Mouse (Mus musculus): ENCODE measurements around the gene Scand1. TPM values are rescaled to one million over a fixed set of nuclear protein-coding genes. Genes with fewer than 3 reads are reported as not detected.

The Scand1 gene
- 63.5 and 68.9 TPM in 2 replicates for polyA plus RNA-seq (2014; fragmentation: Nextera tagmentation; extraction: Ambion mirVana)

GRCm38 (mm10) chr2:156312297-156312897 lies at the start of gene Scand1, which contains the start of gene Cnbd2:
Gene Scand1 (minus strand): TSS chr2:156312704.
Gene Cnbd2 (plus strand): TSS chr2:156312299.
- ATAC-seq (ENCODE audit: insufficient number of reproducible peaks, insufficient read depth, low FRiP score, low read depth), result peak; percentile 82
- Histone ChIP-seq H3K4me2 (ENCODE audit: low read length) (peak within 1 kb of the TSS; percentile 83), H3K27me3 (ENCODE audit: control insufficient read depth, insufficient read depth, low read length) (no peaks in the 10 kb centered on the region), H3K4me3 (ENCODE audit: control insufficient read depth in 1 of 2, insufficient read depth in 1 of 2, low read depth in 1 of 2, low read length in 2 of 2) (peak within 1 kb of the TSS; percentile 93 to 99), H3K4me1 (ENCODE audit: control insufficient read depth in 2 of 2, insufficient read depth in 2 of 2, low read length in 2 of 2) (peaks cover 0 to 4% of the 10 kb centered on the region in 2 experiments; a peak in 1 of 4 replicates), H3K27ac (replicated peaks in 1 of 2; ENCODE audit: control insufficient read depth in 1 of 2, insufficient read depth in 1 of 2, low read depth in 2 of 2, low read length in 2 of 2) (peak within 1 kb of the TSS; percentile 95 to 98), H3K9ac (ENCODE audit: low read length) (peak within 1 kb of the TSS; percentile 97), H3K36me3 (ENCODE audit: control insufficient read depth, insufficient read depth, low read length) (peaks cover 11% of the 10 kb centered on the region; the same call in 1 of the 2 replicates), H3K9me3 (ENCODE audit: control insufficient read depth, low read length) (no peaks in the 10 kb centered on the region)
- under 1% methylated on average over 49 of the region's 49 CpGs for WGBS

GRCm38 (mm10) chr2:156356031-156356430 lies 43.5 kb upstream of the Scand1 start:
- Histone ChIP-seq H3K36me3 (ENCODE audit: control insufficient read depth, insufficient read depth, low read length) (no peaks in the 10 kb centered on the region), H3K27ac (replicated peaks in 1 of 2; ENCODE audit: control insufficient read depth in 1 of 2, insufficient read depth in 1 of 2, low read depth in 2 of 2, low read length in 2 of 2) (no peak overlapping the region), H3K27me3 (ENCODE audit: control insufficient read depth, insufficient read depth, low read length) (no peaks in the 10 kb centered on the region), H3K9ac (ENCODE audit: low read length) (no peak overlapping the region), H3K4me2 (ENCODE audit: low read length) (no peak overlapping the region), H3K9me3 (ENCODE audit: control insufficient read depth, low read length) (no peaks in the 10 kb centered on the region), H3K4me3 (ENCODE audit: control insufficient read depth in 1 of 2, insufficient read depth in 1 of 2, low read depth in 1 of 2, low read length in 2 of 2) (no peak overlapping the region), H3K4me1 (ENCODE audit: control insufficient read depth in 2 of 2, insufficient read depth in 2 of 2, low read length in 2 of 2) (peaks cover 0 to 2% of the 10 kb centered on the region in 2 experiments; a peak in 1 of 4 replicates)
- 79% methylated on average over 7 of the region's 7 CpGs for WGBS
- ATAC-seq (ENCODE audit: insufficient number of reproducible peaks, insufficient read depth, low FRiP score, low read depth), result no peak

GRCm38 (mm10) chr2:156353265-156353692 lies 40.8 kb upstream of the Scand1 start:
- peaks cover 0 to 2% of the 10 kb centered on the region in 2 experiments; a peak in 1 of 4 replicates for H3K4me1 ChIP-seq (ENCODE audit: control insufficient read depth in 2 of 2, insufficient read depth in 2 of 2, low read length in 2 of 2)
- no peak overlapping the region for H3K4me2 ChIP-seq (ENCODE audit: low read length)
- no peaks in the 10 kb centered on the region for H3K9me3 ChIP-seq (ENCODE audit: control insufficient read depth, low read length)
- no peak overlapping the region for H3K9ac ChIP-seq (ENCODE audit: low read length)
- no peaks in the 10 kb centered on the region for H3K27me3 ChIP-seq (ENCODE audit: control insufficient read depth, insufficient read depth, low read length)
- WGBS, result 38% methylated on average over 7 of the region's 7 CpGs
- H3K4me3 ChIP-seq (ENCODE audit: control insufficient read depth in 1 of 2, insufficient read depth in 1 of 2, low read depth in 1 of 2, low read length in 2 of 2), result no peak overlapping the region
- no peaks in the 10 kb centered on the region for H3K36me3 ChIP-seq (ENCODE audit: control insufficient read depth, insufficient read depth, low read length)
- no peak for ATAC-seq (ENCODE audit: insufficient number of reproducible peaks, insufficient read depth, low FRiP score, low read depth)
- no peak overlapping the region for H3K27ac ChIP-seq (replicated peaks in 1 of 2; ENCODE audit: control insufficient read depth in 1 of 2, insufficient read depth in 1 of 2, low read depth in 2 of 2, low read length in 2 of 2)

GRCm38 (mm10) chr2:156352413-156353165 lies 40.1 kb upstream of the Scand1 start:
- no peak overlapping the region for H3K4me2 ChIP-seq (ENCODE audit: low read length)
- no peaks in the 10 kb centered on the region for H3K36me3 ChIP-seq (ENCODE audit: control insufficient read depth, insufficient read depth, low read length)
- no peak for ATAC-seq (ENCODE audit: insufficient number of reproducible peaks, insufficient read depth, low FRiP score, low read depth)
- no peak overlapping the region for H3K9ac ChIP-seq (ENCODE audit: low read length)
- H3K4me3 ChIP-seq (ENCODE audit: control insufficient read depth in 1 of 2, insufficient read depth in 1 of 2, low read depth in 1 of 2, low read length in 2 of 2), result no peak overlapping the region
- 70% methylated on average over 8 of the region's 8 CpGs for WGBS
- H3K27me3 ChIP-seq (ENCODE audit: control insufficient read depth, insufficient read depth, low read length), result no peaks in the 10 kb centered on the region
- H3K4me1 ChIP-seq (ENCODE audit: control insufficient read depth in 2 of 2, insufficient read depth in 2 of 2, low read length in 2 of 2), result peaks cover 0 to 2% of the 10 kb centered on the region in 2 experiments; a peak in 1 of 4 replicates
- no peak overlapping the region for H3K27ac ChIP-seq (replicated peaks in 1 of 2; ENCODE audit: control insufficient read depth in 1 of 2, insufficient read depth in 1 of 2, low read depth in 2 of 2, low read length in 2 of 2)
- no peaks in the 10 kb centered on the region for H3K9me3 ChIP-seq (ENCODE audit: control insufficient read depth, low read length)

GRCm38 (mm10) chr2:156351243-156351642 lies 38.7 kb upstream of the Scand1 start:
- Histone ChIP-seq H3K27me3 (ENCODE audit: control insufficient read depth, insufficient read depth, low read length) (no peaks in the 10 kb centered on the region), H3K4me1 (ENCODE audit: control insufficient read depth in 2 of 2, insufficient read depth in 2 of 2, low read length in 2 of 2) (peaks cover 0 to 2% of the 10 kb centered on the region in 2 experiments; a peak in 1 of 4 replicates), H3K36me3 (ENCODE audit: control insufficient read depth, insufficient read depth, low read length) (no peaks in the 10 kb centered on the region), H3K9me3 (ENCODE audit: control insufficient read depth, low read length) (no peaks in the 10 kb centered on the region), H3K4me3 (ENCODE audit: control insufficient read depth in 1 of 2, insufficient read depth in 1 of 2, low read depth in 1 of 2, low read length in 2 of 2) (no peak overlapping the region), H3K9ac (ENCODE audit: low read length) (no peak overlapping the region), H3K4me2 (ENCODE audit: low read length) (no peak overlapping the region), H3K27ac (replicated peaks in 1 of 2; ENCODE audit: control insufficient read depth in 1 of 2, insufficient read depth in 1 of 2, low read depth in 2 of 2, low read length in 2 of 2) (no peak overlapping the region)
- no peak for ATAC-seq (ENCODE audit: insufficient number of reproducible peaks, insufficient read depth, low FRiP score, low read depth)
- 81% methylated on average over 7 of the region's 7 CpGs for WGBS

- Histone ChIP-seq H3K9ac (ENCODE audit: low read length) (no peak overlapping the region), H3K27ac (replicated peaks in 1 of 2; ENCODE audit: control insufficient read depth in 1 of 2, insufficient read depth in 1 of 2, low read depth in 2 of 2, low read length in 2 of 2) (no peak overlapping the region), H3K4me2 (ENCODE audit: low read length) (no peak overlapping the region), H3K9me3 (ENCODE audit: control insufficient read depth, low read length) (no peaks in the 10 kb centered on the region), H3K4me1 (ENCODE audit: control insufficient read depth in 2 of 2, insufficient read depth in 2 of 2, low read length in 2 of 2) (peaks cover 4 to 8% of the 10 kb centered on the region in 2 experiments), H3K27me3 (ENCODE audit: control insufficient read depth, insufficient read depth, low read length) (no peaks in the 10 kb centered on the region), H3K36me3 (ENCODE audit: control insufficient read depth, insufficient read depth, low read length) (no peaks in the 10 kb centered on the region), H3K4me3 (ENCODE audit: control insufficient read depth in 1 of 2, insufficient read depth in 1 of 2, low read depth in 1 of 2, low read length in 2 of 2) (no peak overlapping the region)
- no peak for ATAC-seq (ENCODE audit: insufficient number of reproducible peaks, insufficient read depth, low FRiP score, low read depth)
- 80% methylated on average over 4 of the region's 4 CpGs for WGBS
These were observed 36.9 kb upstream of the Scand1 start for GRCm38 (mm10) chr2:156349286-156349848.

- Histone ChIP-seq H3K4me2 (ENCODE audit: low read length) (no peak overlapping the region), H3K4me3 (ENCODE audit: control insufficient read depth in 1 of 2, insufficient read depth in 1 of 2, low read depth in 1 of 2, low read length in 2 of 2) (no peak overlapping the region), H3K4me1 (ENCODE audit: control insufficient read depth in 2 of 2, insufficient read depth in 2 of 2, low read length in 2 of 2) (peaks cover 4 to 8% of the 10 kb centered on the region in 2 experiments), H3K27me3 (ENCODE audit: control insufficient read depth, insufficient read depth, low read length) (no peaks in the 10 kb centered on the region), H3K27ac (replicated peaks in 1 of 2; ENCODE audit: control insufficient read depth in 1 of 2, insufficient read depth in 1 of 2, low read depth in 2 of 2, low read length in 2 of 2) (no peak overlapping the region), H3K36me3 (ENCODE audit: control insufficient read depth, insufficient read depth, low read length) (no peaks in the 10 kb centered on the region), H3K9me3 (ENCODE audit: control insufficient read depth, low read length) (no peaks in the 10 kb centered on the region), H3K9ac (ENCODE audit: low read length) (no peak overlapping the region)
- no peak for ATAC-seq (ENCODE audit: insufficient number of reproducible peaks, insufficient read depth, low FRiP score, low read depth)
- whole genome bisulfite sequencing, result 76% methylated on average over 4 of the region's 4 CpGs
These were observed 36.3 kb upstream of the Scand1 start for GRCm38 (mm10) chr2:156348812-156349211.
